Mouse (Mus musculus): ENCODE measurements around the gene Ctdsp1. TPM values are rescaled to one million over a fixed set of nuclear protein-coding genes. Genes with fewer than 3 reads are reported as not detected.

Ctdsp1 gene
- total RNA-seq, 1 experiment from 2014 or later = 40.0 TPM

DNA sequence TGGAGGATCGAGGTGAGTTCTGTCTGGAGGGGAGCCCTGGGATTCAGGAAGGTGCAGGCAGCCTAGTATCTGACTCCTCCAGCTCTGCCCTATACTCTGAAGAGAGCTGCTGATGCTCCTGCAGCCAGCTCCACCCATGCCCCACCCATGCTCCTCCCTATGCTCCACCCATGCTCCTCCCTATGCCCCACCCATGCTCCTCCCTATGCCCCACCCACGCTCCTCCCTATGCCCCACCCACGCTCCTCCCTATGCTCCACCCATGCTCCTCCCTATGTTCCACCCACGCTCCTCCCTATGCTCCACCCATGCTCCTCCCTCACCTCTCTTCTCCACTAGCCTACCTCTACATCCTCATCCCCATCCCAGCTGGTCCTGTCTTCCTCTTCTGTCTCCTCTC, 23.8 kb downstream of the Ctdsp1 start:
- peak; percentile 22 to 56; a peak in 1 of 4 replicates for ATAC-seq (replicated peaks in 1 of 2; ENCODE audit: insufficient read depth in 1 of 2, low FRiP score in 2 of 2, low TSS enrichment in 1 of 2, low read depth in 1 of 2, poor library complexity in 2 of 2, severe bottlenecking in 2 of 2)

DNA sequence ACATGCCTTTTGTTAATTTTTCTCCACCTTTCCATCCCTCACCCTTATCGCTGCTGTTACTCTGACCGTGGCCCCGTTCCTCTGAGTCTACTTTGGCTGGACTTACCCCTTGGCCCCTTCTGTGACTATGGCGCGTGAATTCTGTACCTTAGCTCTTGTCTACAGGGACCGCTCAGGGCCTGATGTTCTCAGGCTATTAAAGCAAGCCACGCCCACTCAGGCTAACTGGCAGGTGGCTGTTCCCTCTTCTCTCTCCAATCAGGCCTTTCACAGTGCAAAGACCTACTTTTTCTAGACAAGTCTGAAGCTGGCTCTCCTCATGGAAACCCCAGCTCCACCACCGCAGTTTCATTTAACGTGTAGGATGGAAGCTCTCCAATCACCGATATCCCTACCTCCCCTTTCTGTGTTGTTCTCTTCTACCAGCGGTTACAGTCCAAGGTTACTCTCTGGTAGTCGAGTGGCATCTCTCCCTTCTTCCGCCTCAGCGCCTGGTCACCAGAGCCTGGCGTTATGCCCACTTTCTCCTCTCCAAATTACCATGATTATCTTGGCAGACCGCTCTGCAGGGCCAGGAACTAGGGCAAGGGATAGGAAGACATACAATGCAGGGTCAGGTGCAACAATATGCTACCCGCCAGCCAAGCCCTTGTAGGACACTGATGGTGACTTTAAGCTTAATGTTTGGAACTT, 27.6 kb downstream of the Ctdsp1 start:
- ATAC-seq (replicated peaks in 1 of 2; ENCODE audit: insufficient read depth in 1 of 2, low FRiP score in 2 of 2, low TSS enrichment in 1 of 2, low read depth in 1 of 2, poor library complexity in 2 of 2, severe bottlenecking in 2 of 2) = no peak

DNA sequence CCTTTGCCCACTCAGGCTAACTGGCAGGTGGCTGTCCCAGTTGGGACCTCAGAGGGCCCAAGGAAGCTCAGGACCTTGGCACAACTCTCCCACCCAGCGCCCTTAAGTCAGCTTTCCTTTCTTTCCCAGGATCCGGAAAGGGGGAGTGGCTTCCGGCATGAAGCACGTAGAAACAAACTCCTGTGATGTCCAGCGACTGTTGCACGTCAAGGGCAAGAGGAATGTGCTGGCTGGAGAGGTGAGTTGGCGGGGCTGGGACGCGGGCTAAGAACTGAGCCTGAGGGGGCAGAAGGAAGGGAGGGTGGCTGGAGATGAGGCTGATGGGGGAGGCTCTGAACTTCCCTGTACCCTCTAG, 28.1 kb downstream of the Ctdsp1 start:
- no peak for ATAC-seq (replicated peaks in 1 of 2; ENCODE audit: insufficient read depth in 1 of 2, low FRiP score in 2 of 2, low TSS enrichment in 1 of 2, low read depth in 1 of 2, poor library complexity in 2 of 2, severe bottlenecking in 2 of 2)

DNA sequence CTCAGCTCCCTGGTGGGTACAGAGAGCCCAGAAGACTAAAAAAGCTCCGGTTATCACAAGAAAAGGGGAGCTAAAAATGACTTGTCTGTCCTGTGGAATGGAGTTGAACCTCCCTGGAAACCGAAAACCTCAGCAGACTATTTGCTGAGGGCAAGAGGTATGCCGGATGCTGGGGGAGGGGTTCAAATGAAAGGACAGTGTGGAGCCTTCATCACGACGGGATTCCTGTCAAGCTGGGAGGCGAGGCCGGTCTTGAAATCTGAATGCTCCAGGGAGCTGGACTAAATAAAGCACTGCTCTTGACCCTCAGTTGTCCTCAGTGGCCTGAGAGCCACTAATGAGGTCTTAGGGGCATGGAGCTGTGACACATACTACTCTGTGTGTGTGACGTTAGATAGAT, 31.8 kb downstream of the Ctdsp1 start:
- no peak for ATAC-seq (replicated peaks in 1 of 2; ENCODE audit: insufficient read depth in 1 of 2, low FRiP score in 2 of 2, low TSS enrichment in 1 of 2, low read depth in 1 of 2, poor library complexity in 2 of 2, severe bottlenecking in 2 of 2)

DNA sequence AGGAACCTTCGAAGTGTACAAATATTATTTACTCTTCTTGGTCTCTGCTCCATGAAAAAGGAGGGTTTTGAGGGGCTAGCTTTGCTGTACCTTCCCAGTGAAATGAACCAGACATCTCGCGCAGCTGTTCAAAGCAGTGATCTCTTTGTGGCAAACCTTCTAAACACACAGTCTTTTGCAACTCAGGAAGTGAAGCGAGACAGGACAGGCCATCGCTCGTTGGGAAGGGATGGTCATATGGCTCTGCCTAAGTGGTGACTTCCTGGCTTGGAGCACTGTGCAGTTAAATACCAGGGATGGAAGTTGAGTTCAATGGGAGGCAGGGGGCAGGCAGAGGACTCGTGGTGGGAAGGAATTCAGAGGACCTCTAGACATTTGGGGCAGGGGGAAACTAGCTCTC, 34.5 kb downstream of the Ctdsp1 start:
- no peak for ATAC-seq (replicated peaks in 1 of 2; ENCODE audit: insufficient read depth in 1 of 2, low FRiP score in 2 of 2, low TSS enrichment in 1 of 2, low read depth in 1 of 2, poor library complexity in 2 of 2, severe bottlenecking in 2 of 2)

DNA sequence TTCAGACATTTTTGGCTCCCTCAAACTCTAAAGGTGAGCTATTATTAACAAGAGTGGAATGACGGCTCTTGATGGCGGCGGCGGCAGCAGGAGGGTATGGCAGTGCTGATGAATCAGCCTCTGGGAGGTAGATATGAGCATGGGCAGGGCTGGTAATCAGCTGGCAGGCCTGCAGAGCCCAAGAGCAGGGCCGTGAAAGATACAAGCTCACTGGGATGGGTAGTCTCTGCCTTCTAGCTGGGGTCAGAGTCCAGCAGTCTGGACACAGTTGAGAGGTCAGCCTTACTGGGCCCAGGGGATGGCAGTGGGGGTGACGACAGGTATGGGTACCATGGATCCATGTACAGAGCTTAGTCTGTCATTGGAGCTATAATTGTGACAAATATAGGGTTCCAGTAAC, 41.9 kb downstream of the Ctdsp1 start:
- ATAC-seq (replicated peaks in 1 of 2; ENCODE audit: insufficient read depth in 1 of 2, low FRiP score in 2 of 2, low TSS enrichment in 1 of 2, low read depth in 1 of 2, poor library complexity in 2 of 2, severe bottlenecking in 2 of 2) = no peak

DNA sequence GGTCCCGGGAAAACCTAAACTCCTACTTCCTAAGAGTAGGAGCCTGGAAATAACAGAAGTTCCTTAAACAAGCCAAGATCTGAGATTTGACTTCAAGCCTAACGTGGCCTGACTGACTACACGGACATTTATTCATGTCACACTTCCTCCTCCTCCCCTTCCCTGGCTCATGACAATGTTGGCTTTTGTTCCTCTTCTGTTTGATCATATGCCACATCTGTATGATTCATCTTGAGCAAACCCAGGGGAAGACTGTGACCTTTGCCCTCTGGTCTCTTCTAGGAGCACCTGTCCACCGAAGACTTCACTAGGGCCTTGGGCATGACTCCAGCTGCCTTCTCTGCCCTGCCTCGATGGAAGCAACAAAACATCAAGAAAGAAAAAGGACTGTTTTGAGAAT, 43.3 kb downstream of the Ctdsp1 start:
- no peak for ATAC-seq (replicated peaks in 1 of 2; ENCODE audit: insufficient read depth in 1 of 2, low FRiP score in 2 of 2, low TSS enrichment in 1 of 2, low read depth in 1 of 2, poor library complexity in 2 of 2, severe bottlenecking in 2 of 2)

DNA sequence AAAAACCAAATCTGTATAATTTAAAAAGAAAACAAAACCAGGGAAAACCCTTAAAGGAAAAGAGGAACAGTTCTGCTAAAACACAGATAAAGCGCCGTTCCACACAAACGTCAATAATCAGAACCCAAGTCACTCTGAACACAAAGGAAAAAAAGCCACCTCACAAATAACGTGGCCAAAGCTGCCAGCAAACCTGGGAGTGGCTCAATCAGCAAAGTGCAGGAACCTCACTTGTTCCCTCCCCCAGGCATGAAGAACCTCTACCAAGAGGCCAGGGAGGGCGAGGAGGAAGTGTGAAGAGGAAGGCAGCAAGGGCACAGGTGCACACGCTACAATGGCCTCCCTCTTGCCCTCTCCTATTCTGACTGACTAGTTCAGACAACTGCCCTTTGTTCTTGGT, 44.3 kb downstream of the Ctdsp1 start:
- ATAC-seq (replicated peaks in 1 of 2; ENCODE audit: insufficient read depth in 1 of 2, low FRiP score in 2 of 2, low TSS enrichment in 1 of 2, low read depth in 1 of 2, poor library complexity in 2 of 2, severe bottlenecking in 2 of 2) = peak; percentile 69 to 80

DNA sequence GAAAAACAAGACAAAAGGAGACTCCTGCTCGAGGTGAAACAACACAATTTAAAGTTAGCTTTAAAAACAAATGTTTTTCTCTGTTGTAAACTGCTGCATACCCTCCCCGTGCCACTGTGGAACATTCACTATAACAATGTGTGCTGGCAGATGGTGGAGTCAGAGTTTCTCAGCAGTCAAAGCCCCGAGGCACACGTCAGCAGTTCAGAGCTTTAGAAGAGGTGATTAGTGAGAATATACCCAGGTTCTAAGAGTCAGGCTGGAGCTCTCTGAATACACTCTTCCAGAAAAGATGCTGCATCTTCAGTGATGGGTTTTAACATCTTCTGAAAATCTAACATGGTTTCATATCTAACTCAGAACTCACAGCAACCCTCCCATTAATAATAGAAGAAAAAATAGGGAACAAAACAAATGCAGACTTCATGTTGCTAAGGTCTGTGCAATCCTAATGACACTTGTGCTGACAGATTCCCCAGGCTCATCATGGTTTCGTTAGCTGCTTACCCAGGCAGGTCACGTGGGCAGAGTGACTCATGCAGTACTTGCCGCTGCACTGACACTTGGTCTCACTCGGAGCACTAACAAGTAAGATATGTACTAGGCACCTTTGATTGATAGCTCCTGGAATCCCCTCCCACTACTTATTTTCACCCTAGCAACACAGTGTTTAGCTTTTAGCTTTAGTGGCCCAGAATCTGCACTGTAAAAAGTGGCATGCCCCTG, 46.6 kb downstream of the Ctdsp1 start:
- ATAC-seq (replicated peaks in 1 of 2; ENCODE audit: insufficient read depth in 1 of 2, low FRiP score in 2 of 2, low TSS enrichment in 1 of 2, low read depth in 1 of 2, poor library complexity in 2 of 2, severe bottlenecking in 2 of 2) = no peak

DNA sequence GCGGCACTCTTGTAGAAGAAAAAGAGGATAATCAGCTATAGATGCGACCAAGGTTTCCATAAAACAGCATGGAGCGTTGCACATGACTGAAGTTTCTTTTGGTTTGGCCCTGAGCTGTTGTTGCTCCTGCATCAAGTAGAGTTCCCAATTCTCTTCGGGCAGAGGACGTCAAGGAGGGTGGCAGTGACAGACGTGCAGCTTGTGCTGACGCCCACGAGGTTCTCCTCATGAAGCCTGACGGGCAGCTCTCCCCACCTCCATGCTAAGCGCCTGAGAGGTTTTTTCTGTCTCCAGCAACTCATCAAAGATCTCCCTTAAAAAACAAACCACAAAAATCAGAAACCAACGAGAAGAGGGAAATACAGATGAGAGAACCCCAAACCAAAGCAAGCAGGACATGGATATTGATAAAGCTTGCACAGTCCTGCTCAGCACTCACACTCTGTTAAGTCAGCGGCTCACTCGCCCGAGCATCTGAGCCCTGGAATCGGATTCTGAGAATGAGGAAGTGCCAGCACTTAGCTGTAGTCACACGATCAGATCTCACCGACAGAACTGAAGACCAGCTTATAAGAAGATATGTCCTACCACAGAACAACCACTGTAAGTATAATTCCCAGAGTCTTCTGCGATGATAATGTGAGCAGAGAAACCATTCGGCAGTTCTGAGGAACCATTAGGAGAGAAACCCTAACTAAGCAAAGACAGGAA, 48.0 kb downstream of the Ctdsp1 start:
- no peak for ATAC-seq (replicated peaks in 1 of 2; ENCODE audit: insufficient read depth in 1 of 2, low FRiP score in 2 of 2, low TSS enrichment in 1 of 2, low read depth in 1 of 2, poor library complexity in 2 of 2, severe bottlenecking in 2 of 2)

DNA sequence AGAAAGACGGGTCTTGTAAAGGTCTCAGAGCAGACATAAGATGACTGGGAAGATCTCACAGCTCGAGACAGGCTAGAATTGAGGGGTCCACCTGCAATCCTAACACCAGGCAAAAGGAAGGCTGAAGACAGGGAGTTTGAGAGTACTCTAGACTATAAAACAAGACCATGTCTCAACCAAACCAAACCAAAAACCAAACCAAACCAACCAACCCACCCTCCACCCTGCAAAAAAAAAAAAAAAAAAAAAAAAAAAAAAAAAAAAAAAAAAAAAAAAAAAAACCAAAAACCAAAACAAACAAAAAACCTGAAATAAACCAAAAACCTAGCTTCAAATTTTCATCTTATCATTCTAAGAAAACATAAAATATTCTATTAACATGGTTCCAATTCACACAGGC, 53.2 kb downstream of the Ctdsp1 start:
- no peak for ATAC-seq (replicated peaks in 1 of 2; ENCODE audit: insufficient read depth in 1 of 2, low FRiP score in 2 of 2, low TSS enrichment in 1 of 2, low read depth in 1 of 2, poor library complexity in 2 of 2, severe bottlenecking in 2 of 2)

Other genes starting within 250 kb of the Ctdsp1 start
- gene Cxcr2, start 237.5 kb upstream of the Ctdsp1 start, total RNA-seq (2017) = 9.0 and 19.4 TPM in 2 replicates
- gene Cxcr1, start 196.9 kb upstream of the Ctdsp1 start, total RNA-seq (2017) = 0.15 and 0.56 TPM in 2 replicates
- gene Arpc2, start 155.4 kb upstream of the Ctdsp1 start, total RNA-seq (2017) = 345 and 397 TPM in 2 replicates
- gene Gpbar1, start 113.0 kb upstream of the Ctdsp1 start, total RNA-seq (2017) = 0.15 TPM in 1 of 2 replicates, not detected in the other
- 115 and 150 TPM in 2 replicates for gene Aamp, start 106.8 kb upstream of the Ctdsp1 start, total RNA-seq (2017)
- gene Pnkd, start 106.6 kb upstream of the Ctdsp1 start, total RNA-seq (2017) = 12.3 and 29.0 TPM in 2 replicates
- gene Tmbim1, start 85.9 kb upstream of the Ctdsp1 start, total RNA-seq (2017) = 29.9 and 36.7 TPM in 2 replicates
- gene Catip, start 29.4 kb upstream of the Ctdsp1 start, total RNA-seq (2017) = 1.3 TPM in 1 of 2 replicates, not detected in the other
- 3.2 TPM in 1 of 2 replicates, not detected in the other for gene Slc11a1, start 16.3 kb upstream of the Ctdsp1 start, total RNA-seq (2017)
- 0.55 TPM in 1 of 2 replicates, not detected in the other for gene Vil1, start 17.9 kb downstream of the Ctdsp1 start, total RNA-seq (2017)
- gene Cnot9, start 114.5 kb downstream of the Ctdsp1 start, total RNA-seq (2017) = 73.4 and 82.5 TPM in 2 replicates
- not detected in 2 replicates for gene Plcd4, start 151.4 kb downstream of the Ctdsp1 start, total RNA-seq (2017)
- 62.7 and 63.0 TPM in 2 replicates for gene Usp37, start 152.8 kb downstream of the Ctdsp1 start, total RNA-seq (2017)
- gene Zfp142, start 196.7 kb downstream of the Ctdsp1 start, total RNA-seq (2017) = 10.2 and 18.1 TPM in 2 replicates
- 14.9 and 25.4 TPM in 2 replicates for gene Bcs1l, start 196.8 kb downstream of the Ctdsp1 start, total RNA-seq (2017)
- 33.0 and 39.7 TPM in 2 replicates for gene Rnf25, start 209.9 kb downstream of the Ctdsp1 start, total RNA-seq (2017)
- gene Stk36, start 209.9 kb downstream of the Ctdsp1 start, total RNA-seq (2017) = 0.15 and 0.25 TPM in 2 replicates

Measured in hematopoietic stem cell, adult 5-6 weeks (primary cell).